Mouse (Mus musculus) midbrain, embryonic 10.5 days (tissue): ENCODE results near the gene Slc35b2. TPM values are rescaled to one million over a fixed set of nuclear protein-coding genes. Genes with fewer than 3 reads are reported as not detected.
A peak's percentile ranks its signal among the peaks of the same experiment; 100 is the strongest.

ENCODE experiments used
- DNase-seq: peaks from one replicate; pipeline ENCODE4 v3.0.0-alpha.2; 2017; ENCODE audit warnings: low spot score
- H3K27ac ChIP-seq: fragments of 300-500 bp; sonication (generic); replicated peaks from 2 replicates; pipeline ENCODE4 v1.5.1; 2016; ENCODE audit warnings: mild to moderate bottlenecking
- H3K27me3 ChIP-seq: fragments of 300-500 bp; sonication (generic); 2 replicates; pipeline ENCODE4 v1.6.1; 2016; ENCODE audit warnings: low read depth, mild to moderate bottlenecking; ENCODE audit not compliant: poor library complexity, severe bottlenecking
- H3K36me3 ChIP-seq: fragments of 300-500 bp; sonication (generic); 2 replicates; pipeline ENCODE4 v1.6.1; 2016; ENCODE audit warnings: mild to moderate bottlenecking, moderate library complexity
- H3K4me1 ChIP-seq: fragments of 300-500 bp; sonication (generic); 2 replicates; pipeline ENCODE4 v1.6.1; 2016
- H3K4me3 ChIP-seq: fragments of 300-500 bp; sonication (generic); 2 replicates; pipeline ENCODE4 v1.5.1; 2016; ENCODE audit warnings: mild to moderate bottlenecking, moderate library complexity
- H3K9me3 ChIP-seq: fragments of 300-500 bp; sonication (generic); replicated peaks from 2 replicates; pipeline ENCODE4 v1.6.1; 2016; ENCODE audit warnings: mild to moderate bottlenecking
- WGBS: fragments of 180-500 bp; shearing (Covaris S2); methylation state at CpG from one replicate; pipeline ENCODE4 v1.1.7; 2016; 5-methylcytosine and 5-hydroxymethylcytosine counted together
- polyA plus RNA-seq: library from polyadenylated mRNA; unstranded; fragments of >200 nt; fragmentation: Nextera tagmentation; extraction: Ambion mirVana; gene quantifications from 2 replicates; pipeline ENCODE4 v1.2.1, GENCODE M21; 2016

Slc35b2 gene
- polyA plus RNA-seq, 1 experiment from 2014 or later = 122 TPM

DNA sequence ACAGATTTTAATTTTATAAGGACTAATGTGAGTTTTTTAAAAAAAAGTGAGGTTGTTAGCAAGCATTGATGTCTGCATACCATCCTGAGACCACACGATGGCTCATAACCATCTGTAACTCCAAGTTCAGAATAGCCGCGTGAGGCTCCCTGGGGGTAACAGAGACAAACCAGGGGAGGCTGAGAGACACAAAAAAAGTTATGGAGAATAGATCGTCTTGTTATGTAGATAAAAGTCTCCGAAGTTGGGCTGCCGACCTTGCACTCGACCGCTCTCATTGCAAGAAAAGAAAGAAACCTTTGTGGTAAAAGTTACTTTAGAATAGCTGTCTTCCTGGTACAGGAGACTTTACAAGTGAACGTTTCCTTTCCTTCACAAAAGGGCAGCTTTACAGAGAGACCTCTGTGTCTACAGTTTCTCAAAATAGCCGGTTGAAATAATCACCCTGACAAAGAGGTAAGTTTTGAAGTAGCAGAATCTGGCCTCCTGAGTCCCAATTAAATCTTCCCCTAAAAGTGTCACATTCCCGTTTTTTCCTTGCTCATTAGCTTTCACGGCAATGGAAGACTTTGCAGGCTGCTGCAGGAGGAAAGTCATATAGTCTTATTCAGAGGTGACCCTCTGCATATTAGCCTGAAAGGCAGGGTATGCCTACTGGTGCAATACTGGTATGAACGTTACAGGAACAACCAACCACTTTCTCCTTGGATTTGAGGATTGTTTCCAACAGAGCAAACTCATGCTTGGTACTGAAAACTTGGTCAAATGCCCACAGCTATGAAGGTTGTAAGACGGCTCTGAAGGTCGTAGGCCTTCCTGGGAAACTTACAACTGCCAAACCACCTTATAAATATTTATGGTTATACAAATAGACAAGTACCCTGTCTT is 43.6 kb downstream of the Slc35b2 start:
- H3K4me3 ChIP-seq = no peak overlapping the region
- no peak overlapping the region for H3K27ac ChIP-seq
- H3K9me3 ChIP-seq = no peaks in the 10 kb centered on the region; the same call in 1 of the 2 replicates
- H3K36me3 ChIP-seq = no peaks in the 10 kb centered on the region
- peaks cover 7% of the 10 kb centered on the region for H3K27me3 ChIP-seq
- 89% methylated on average over 15 of the region's 15 CpGs for WGBS
- H3K4me1 ChIP-seq = peaks cover 15% of the 10 kb centered on the region
- DNase-seq = no peak

DNA sequence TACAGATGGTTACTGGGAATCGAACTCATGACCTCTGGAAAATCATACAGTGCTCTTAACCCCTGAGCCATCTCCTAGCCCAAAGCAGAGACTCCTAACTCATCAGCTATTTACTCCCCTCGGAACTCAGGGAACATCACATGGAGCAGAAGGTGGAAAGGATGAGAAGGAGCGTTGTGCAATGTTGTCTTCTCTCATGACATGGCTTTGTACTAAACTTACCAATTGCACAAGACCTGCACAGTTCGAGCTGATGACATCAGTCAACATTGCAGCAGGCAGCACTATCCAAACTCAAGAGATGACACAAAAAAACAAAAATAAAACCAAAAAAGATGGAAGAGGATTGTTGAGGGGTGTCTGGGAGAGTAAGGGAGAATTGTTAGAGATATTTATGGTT is 44.7 kb downstream of the Slc35b2 start:
- no peaks in the 10 kb centered on the region for H3K36me3 ChIP-seq
- H3K9me3 ChIP-seq = no peaks in the 10 kb centered on the region; the same call in 1 of the 2 replicates
- DNase-seq = no peak
- peaks cover 13% of the 10 kb centered on the region for H3K4me1 ChIP-seq
- H3K27ac ChIP-seq = no peak overlapping the region
- WGBS = 91% methylated on average over 4 of the region's 4 CpGs
- H3K27me3 ChIP-seq = no peaks in the 10 kb centered on the region
- no peak overlapping the region for H3K4me3 ChIP-seq

- Histone ChIP-seq H3K4me1 (peaks cover 13% of the 10 kb centered on the region), H3K27me3 (no peaks in the 10 kb centered on the region), H3K9me3 (no peaks in the 10 kb centered on the region; the same call in 1 of the 2 replicates), H3K27ac (peak overlapping the region; percentile 72), H3K4me3 (no peak overlapping the region), H3K36me3 (no peaks in the 10 kb centered on the region)
- no peak for DNase-seq
- 30% methylated on average over 5 of the region's 5 CpGs for WGBS
Observed at GRCm38 (mm10) chr17:45610144-45610866, 46.6 kb downstream of the Slc35b2 start.

- 87% methylated on average over 8 of the region's 8 CpGs for WGBS
- Histone ChIP-seq H3K4me1 (peaks cover 13% of the 10 kb centered on the region), H3K4me3 (no peak overlapping the region), H3K36me3 (no peaks in the 10 kb centered on the region), H3K9me3 (no peaks in the 10 kb centered on the region; the same call in 1 of the 2 replicates), H3K27ac (no peak overlapping the region), H3K27me3 (no peaks in the 10 kb centered on the region)
- DNase-seq = no peak
Observed at GRCm38 (mm10) chr17:45612008-45612407, 48.3 kb downstream of the Slc35b2 start.

- Histone ChIP-seq H3K27ac (no peak overlapping the region), H3K36me3 (no peaks in the 10 kb centered on the region), H3K4me1 (peaks cover 13% of the 10 kb centered on the region), H3K4me3 (no peak overlapping the region), H3K9me3 (no peaks in the 10 kb centered on the region), H3K27me3 (no peaks in the 10 kb centered on the region)
- 89% methylated on average over 7 of the region's 7 CpGs for WGBS
- DNase-seq = no peak
Observed at GRCm38 (mm10) chr17:45612921-45613320, 49.2 kb downstream of the Slc35b2 start.

GRCm38 (mm10) chr17:45616046-45616650 is 52.5 kb downstream of the Slc35b2 start:
- WGBS = 77% methylated on average over 4 of the region's 4 CpGs
- Histone ChIP-seq H3K4me1 (peaks cover 17% of the 10 kb centered on the region), H3K27ac (no peak overlapping the region), H3K36me3 (no peaks in the 10 kb centered on the region), H3K4me3 (no peak overlapping the region), H3K9me3 (no peaks in the 10 kb centered on the region), H3K27me3 (no peaks in the 10 kb centered on the region)
- no peak for DNase-seq

GRCm38 (mm10) chr17:45616679-45617078 is 53.0 kb downstream of the Slc35b2 start:
- Histone ChIP-seq H3K27ac (no peak overlapping the region), H3K4me1 (peaks cover 16% of the 10 kb centered on the region), H3K9me3 (no peaks in the 10 kb centered on the region), H3K27me3 (no peaks in the 10 kb centered on the region), H3K36me3 (no peaks in the 10 kb centered on the region), H3K4me3 (no peak overlapping the region)
- DNase-seq = no peak
- WGBS = 85% methylated on average over 3 of the region's 3 CpGs

Other genes with a start within 250 kb of the Slc35b2 start
- gene Cdc5l, start 130.1 kb upstream of the Slc35b2 start, polyA plus RNA-seq = 67.9 and 68.3 TPM in 2 replicates
- 0.42 and 0.71 TPM in 2 replicates for gene Spats1, start 88.5 kb upstream of the Slc35b2 start, polyA plus RNA-seq
- 33.9 and 35.7 TPM in 2 replicates for gene Aars2, start 57.0 kb upstream of the Slc35b2 start, polyA plus RNA-seq
- gene Tcte1, start 40.4 kb upstream of the Slc35b2 start, polyA plus RNA-seq = 1.4 and 1.7 TPM in 2 replicates
- 7.0 and 10.2 TPM in 2 replicates for gene Tmem151b, start 14.2 kb upstream of the Slc35b2 start, polyA plus RNA-seq
- 8.6 and 9.2 TPM in 2 replicates for gene Nfkbie, start 8.2 kb upstream of the Slc35b2 start, polyA plus RNA-seq
- gene Hsp90ab1, start 9.4 kb downstream of the Slc35b2 start, polyA plus RNA-seq = 1,780 and 2,044 TPM in 2 replicates
- 62.9 and 70.6 TPM in 2 replicates for gene Slc29a1, start 35.7 kb downstream of the Slc35b2 start, polyA plus RNA-seq
- gene Mymx, start 38.2 kb downstream of the Slc35b2 start, polyA plus RNA-seq = 0.21 and 0.39 TPM in 2 replicates
- gene Capn11, start 95.5 kb downstream of the Slc35b2 start, polyA plus RNA-seq = 0.76 and 1.5 TPM in 2 replicates
- gene Mrpl14, start 122.4 kb downstream of the Slc35b2 start, polyA plus RNA-seq = 148 and 155 TPM in 2 replicates
- 60.5 and 82.0 TPM in 2 replicates for gene Tmem63b, start 123.0 kb downstream of the Slc35b2 start, polyA plus RNA-seq
- gene 1600014C23Rik, start 170.0 kb downstream of the Slc35b2 start, polyA plus RNA-seq = 0.48 and 0.58 TPM in 2 replicates